Mouse (Mus musculus): ENCODE results near the gene Gm21970. TPM values are rescaled to one million over a fixed set of nuclear protein-coding genes. Genes with fewer than 3 reads are reported as not detected.

Gene Gm21970
- not detected in 2 replicates for polyA plus RNA-seq (2015; fragmentation: Nextera tagmentation; extraction: Ambion mirVana)

DNA sequence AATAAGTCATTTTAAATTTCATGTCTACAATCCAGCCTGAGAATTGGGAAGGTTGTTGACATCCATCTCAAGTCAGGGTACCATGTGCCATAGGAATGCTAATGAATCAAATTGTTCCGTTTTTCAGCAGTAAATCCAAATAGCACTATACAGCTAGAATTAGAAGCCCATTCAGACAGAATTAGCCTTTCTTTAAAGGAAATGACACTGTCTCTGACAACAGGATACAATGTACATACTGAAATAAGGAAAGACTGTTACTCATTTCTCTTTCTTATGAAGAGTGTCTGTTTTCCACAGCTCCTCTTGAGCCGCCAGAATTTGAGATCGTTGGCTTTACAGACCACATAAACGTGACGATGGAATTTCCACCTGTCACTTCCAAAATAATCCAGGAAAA lies at the start of gene Gm21970:
Gene Gm21970, plus strand, starts transcription at position 301 of the 400 bp plus-strand sequence.
- H3K4me1 ChIP-seq (replicated peaks), result peaks cover 32% of the 10 kb centered on the region
- DNase-seq (no peak), ATAC-seq (ENCODE audit: low read depth) (no peak)
- H3K9me3 ChIP-seq (replicated peaks), result no peaks in the 10 kb centered on the region
- WGBS (ENCODE audit: insufficient replicate concordance), result 91% methylated on average over 5 of the region's 5 CpGs
- H3K27ac ChIP-seq, result peak within 1 kb of the TSS; percentile 27; the same call in 1 of the 2 replicates
- no peak within 1 kb of the TSS for H3K4me3 ChIP-seq (replicated peaks)
- H3K9ac ChIP-seq, result no peak within 1 kb of the TSS
- H3K27me3 ChIP-seq, result no peaks in the 10 kb centered on the region
- H3K4me2 ChIP-seq, result no peak within 1 kb of the TSS
- peaks cover 96% of the 10 kb centered on the region for H3K36me3 ChIP-seq

GRCm38 (mm10) chr16:91346491-91346890 lies 45.0 kb upstream of the Gm21970 start:
- no peak overlapping the region for H3K4me3 ChIP-seq (replicated peaks)
- WGBS (ENCODE audit: insufficient replicate concordance), result 69% methylated on average over 9 of the region's 9 CpGs
- no peak overlapping the region for H3K9ac ChIP-seq
- DNase-seq, result no peak
- no peak overlapping the region for H3K4me2 ChIP-seq
- 0 out of 2 replicates have a peak overlapping the region, but pooled peaks have one; percentile 21 for H3K27ac ChIP-seq
- no peak for ATAC-seq (ENCODE audit: low read depth)
- H3K9me3 ChIP-seq (replicated peaks), result no peaks in the 10 kb centered on the region
- H3K36me3 ChIP-seq, result no peaks in the 10 kb centered on the region
- 0 out of 2 replicates have a peak, but pooled peaks cover 5% of the 10 kb centered on the region for H3K27me3 ChIP-seq
- no peaks in the 10 kb centered on the region for H3K4me1 ChIP-seq (replicated peaks)

- no peak overlapping the region for H3K9ac ChIP-seq
- no peak for ATAC-seq (ENCODE audit: low read depth)
- 65% methylated on average over 20 of the region's 20 CpGs for WGBS (ENCODE audit: insufficient replicate concordance)
- no peak overlapping the region for H3K4me2 ChIP-seq
- H3K36me3 ChIP-seq, result no peaks in the 10 kb centered on the region
- H3K4me3 ChIP-seq (replicated peaks), result no peak overlapping the region
- no peaks in the 10 kb centered on the region for H3K9me3 ChIP-seq (replicated peaks)
- 0 out of 2 replicates have a peak, but pooled peaks cover 5% of the 10 kb centered on the region for H3K27me3 ChIP-seq
- no peak for DNase-seq
- H3K27ac ChIP-seq, result no peak overlapping the region
- H3K4me1 ChIP-seq (replicated peaks), result peaks cover 10% of the 10 kb centered on the region
These were observed 43.8 kb upstream of the Gm21970 start for GRCm38 (mm10) chr16:91347491-91348263.

DNA sequence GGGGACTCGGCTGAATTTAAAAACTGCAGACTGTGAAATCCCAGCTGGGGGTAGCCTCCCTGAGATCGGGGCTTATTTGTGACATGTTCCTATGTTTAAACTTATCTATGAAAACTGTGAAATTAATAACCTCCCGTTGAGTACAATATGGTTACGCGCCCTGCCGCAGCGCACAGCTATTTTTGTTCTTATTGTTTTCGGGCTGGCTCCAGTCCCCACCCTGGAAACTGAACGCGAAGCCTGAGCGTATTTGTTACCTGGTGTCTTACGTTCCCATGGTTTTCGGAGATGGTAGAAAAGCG lies 43.3 kb upstream of the Gm21970 start:
- H3K27ac ChIP-seq, result no peak overlapping the region

DNA sequence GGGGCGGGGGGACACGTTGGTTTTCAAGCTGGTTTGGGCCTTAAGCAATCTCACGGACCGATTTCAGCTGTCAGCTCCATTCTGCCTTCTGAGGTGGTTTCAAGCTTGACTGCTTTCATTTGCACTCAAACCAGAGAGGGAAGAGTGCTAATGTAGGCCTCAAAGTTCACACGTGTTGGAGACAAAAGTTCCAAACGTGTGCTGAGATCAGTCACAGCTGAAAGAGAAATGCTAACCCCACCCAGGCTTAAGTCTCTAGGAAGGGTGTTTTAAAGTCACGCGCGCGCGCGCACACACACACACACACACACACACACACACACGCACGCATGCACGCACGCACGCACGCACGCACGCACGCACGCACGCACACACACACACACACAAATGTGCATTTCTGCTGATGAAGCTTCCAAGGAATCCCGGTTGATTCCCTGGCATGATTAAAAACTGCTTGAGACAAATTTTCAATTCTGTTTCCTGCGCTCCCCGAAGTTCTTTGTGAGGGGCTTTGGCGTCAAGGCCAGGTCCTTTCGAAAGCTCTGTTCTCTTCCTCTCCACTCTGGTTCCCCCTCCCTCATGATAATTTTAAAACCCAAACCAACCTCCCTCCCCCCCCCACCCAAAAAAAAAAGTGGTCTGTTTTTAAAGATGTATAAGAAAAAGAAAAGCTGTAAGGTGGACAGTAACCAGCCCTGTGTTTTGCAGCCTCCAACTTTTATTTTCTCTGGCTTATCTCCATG lies 42.8 kb upstream of the Gm21970 start:
- no peak overlapping the region for H3K4me2 ChIP-seq
- WGBS (ENCODE audit: insufficient replicate concordance), result 84% methylated on average over 28 of the region's 28 CpGs
- no peak overlapping the region for H3K27ac ChIP-seq
- ATAC-seq (ENCODE audit: low read depth) (no peak), DNase-seq (no peak)
- no peaks in the 10 kb centered on the region for H3K9me3 ChIP-seq (replicated peaks)
- H3K4me1 ChIP-seq (replicated peaks), result peaks cover 21% of the 10 kb centered on the region
- H3K36me3 ChIP-seq, result no peaks in the 10 kb centered on the region
- H3K9ac ChIP-seq, result no peak overlapping the region
- H3K27me3 ChIP-seq, result 0 out of 2 replicates have a peak, but pooled peaks cover 5% of the 10 kb centered on the region
- H3K4me3 ChIP-seq (replicated peaks), result no peak overlapping the region

More for the DNA sequence above, 43.3 kb upstream of the Gm21970 start:
- no peak overlapping the region for H3K4me3 ChIP-seq (replicated peaks)
- DNase-seq (no peak), ATAC-seq (ENCODE audit: low read depth) (no peak)
- no peak overlapping the region for H3K4me2 ChIP-seq
- 0 out of 2 replicates have a peak, but pooled peaks cover 5% of the 10 kb centered on the region for H3K27me3 ChIP-seq
- 81% methylated on average over 14 of the region's 14 CpGs for WGBS (ENCODE audit: insufficient replicate concordance)
- H3K9me3 ChIP-seq (replicated peaks), result no peaks in the 10 kb centered on the region
- no peaks in the 10 kb centered on the region for H3K36me3 ChIP-seq
- no peak overlapping the region for H3K9ac ChIP-seq
- H3K4me1 ChIP-seq (replicated peaks), result peaks cover 16% of the 10 kb centered on the region

GRCm38 (mm10) chr16:91352084-91352562 lies 39.4 kb upstream of the Gm21970 start:
- H3K36me3 ChIP-seq, result no peaks in the 10 kb centered on the region
- peak overlapping the region; percentile 98 for H3K27ac ChIP-seq
- peak overlapping the region; percentile 71 for H3K9ac ChIP-seq
- no peaks in the 10 kb centered on the region for H3K9me3 ChIP-seq (replicated peaks)
- no peaks in the 10 kb centered on the region for H3K27me3 ChIP-seq
- WGBS (ENCODE audit: insufficient replicate concordance), result 1% methylated on average over 7 of the region's 7 CpGs
- H3K4me3 ChIP-seq (replicated peaks), result peak overlapping the region; percentile 37
- peak; percentile 5; the same call in 1 of the 2 replicates for ATAC-seq (ENCODE audit: low read depth)
- peaks cover 47% of the 10 kb centered on the region for H3K4me1 ChIP-seq (replicated peaks)
- peak; percentile 57 for DNase-seq
- peak overlapping the region; percentile 71 for H3K4me2 ChIP-seq

GRCm38 (mm10) chr16:91352749-91353148 lies 38.8 kb upstream of the Gm21970 start:
- peak; percentile 96 for ATAC-seq (ENCODE audit: low read depth)
- no peaks in the 10 kb centered on the region for H3K27me3 ChIP-seq
- peak overlapping the region; percentile 37 for H3K4me3 ChIP-seq (replicated peaks)
- WGBS (ENCODE audit: insufficient replicate concordance), result 12% methylated on average over 7 of the region's 7 CpGs
- H3K4me2 ChIP-seq, result peak overlapping the region; percentile 71
- peaks cover 53% of the 10 kb centered on the region for H3K4me1 ChIP-seq (replicated peaks)
- no peaks in the 10 kb centered on the region for H3K36me3 ChIP-seq
- H3K9ac ChIP-seq, result peak overlapping the region; percentile 71
- H3K27ac ChIP-seq, result peak overlapping the region; percentile 98
- peak; percentile 88 for DNase-seq
- H3K9me3 ChIP-seq (replicated peaks), result no peaks in the 10 kb centered on the region

DNA sequence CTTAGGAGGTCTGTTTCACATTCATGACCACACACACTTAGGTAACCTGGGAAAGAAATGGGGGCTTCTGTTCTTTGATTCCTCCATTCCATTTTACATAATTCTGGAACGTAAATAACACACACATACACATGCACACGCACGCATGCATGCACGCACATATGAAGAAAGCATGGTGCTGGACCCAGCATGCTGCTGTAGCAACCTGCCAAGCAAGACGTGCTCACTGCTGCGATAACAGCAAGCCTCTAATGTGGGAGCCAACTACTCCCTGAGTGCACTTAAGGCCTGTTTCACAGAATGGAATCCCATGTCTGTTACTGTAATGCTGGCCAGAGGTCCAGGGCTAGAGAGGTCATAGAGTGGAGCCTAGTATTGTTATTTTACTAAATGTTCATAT lies 38.3 kb upstream of the Gm21970 start:
- WGBS (ENCODE audit: insufficient replicate concordance), result 54% methylated on average over 6 of the region's 6 CpGs
- ATAC-seq (ENCODE audit: low read depth), result peak; percentile 72
- Histone ChIP-seq H3K4me3 (replicated peaks) (peak overlapping the region; percentile 35), H3K9me3 (replicated peaks) (no peaks in the 10 kb centered on the region), H3K27ac (peak overlapping the region; percentile 98), H3K36me3 (no peaks in the 10 kb centered on the region), H3K4me2 (peak overlapping the region; percentile 71), H3K27me3 (no peaks in the 10 kb centered on the region), H3K4me1 (replicated peaks) (peaks cover 55% of the 10 kb centered on the region), H3K9ac (peak overlapping the region; percentile 71)
- DNase-seq, result peak; percentile 50

GRCm38 (mm10) chr16:91353638-91354037 lies 37.9 kb upstream of the Gm21970 start:
- Histone ChIP-seq H3K4me1 (replicated peaks) (peaks cover 56% of the 10 kb centered on the region), H3K4me3 (replicated peaks) (no peak overlapping the region), H3K27ac (peak overlapping the region; percentile 98), H3K27me3 (no peaks in the 10 kb centered on the region), H3K9me3 (replicated peaks) (no peaks in the 10 kb centered on the region), H3K36me3 (no peaks in the 10 kb centered on the region), H3K9ac (peak overlapping the region; percentile 71), H3K4me2 (peak overlapping the region; percentile 71)
- 66% methylated on average over 5 of the region's 5 CpGs for WGBS (ENCODE audit: insufficient replicate concordance)
- DNase-seq (no peak), ATAC-seq (ENCODE audit: low read depth) (no peak)

DNA sequence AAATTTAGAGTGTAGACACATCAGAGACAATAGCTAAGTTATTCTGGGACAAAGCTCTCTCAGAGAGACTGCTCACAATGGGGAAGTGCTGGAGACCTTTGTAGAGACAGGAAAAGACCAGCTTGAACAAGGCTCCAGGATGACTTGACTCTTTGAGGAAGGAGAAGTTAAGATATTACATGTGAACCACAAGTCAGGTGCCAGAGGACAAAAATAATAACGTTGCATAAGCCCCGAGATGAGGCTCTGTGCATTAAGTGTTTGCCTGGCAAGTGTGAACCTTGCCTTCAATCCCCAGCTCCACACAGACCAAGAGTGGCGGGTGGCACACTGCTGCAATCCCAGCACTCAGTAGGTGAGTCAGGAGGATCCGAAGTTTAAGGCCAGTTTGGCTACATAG lies 36.9 kb upstream of the Gm21970 start:
- ATAC-seq (ENCODE audit: low read depth) (no peak), DNase-seq (no peak)
- peak overlapping the region; percentile 19 for H3K4me2 ChIP-seq
- WGBS (ENCODE audit: insufficient replicate concordance), result 45% methylated on average over 4 of the region's 4 CpGs
- no peaks in the 10 kb centered on the region for H3K9me3 ChIP-seq (replicated peaks)
- no peaks in the 10 kb centered on the region for H3K36me3 ChIP-seq
- H3K27ac ChIP-seq, result peak overlapping the region; percentile 98
- no peak overlapping the region for H3K4me3 ChIP-seq (replicated peaks)
- H3K9ac ChIP-seq, result peak overlapping the region; percentile 31; the same call in 1 of the 2 replicates
- no peaks in the 10 kb centered on the region for H3K27me3 ChIP-seq
- H3K4me1 ChIP-seq (replicated peaks), result peaks cover 66% of the 10 kb centered on the region

DNA sequence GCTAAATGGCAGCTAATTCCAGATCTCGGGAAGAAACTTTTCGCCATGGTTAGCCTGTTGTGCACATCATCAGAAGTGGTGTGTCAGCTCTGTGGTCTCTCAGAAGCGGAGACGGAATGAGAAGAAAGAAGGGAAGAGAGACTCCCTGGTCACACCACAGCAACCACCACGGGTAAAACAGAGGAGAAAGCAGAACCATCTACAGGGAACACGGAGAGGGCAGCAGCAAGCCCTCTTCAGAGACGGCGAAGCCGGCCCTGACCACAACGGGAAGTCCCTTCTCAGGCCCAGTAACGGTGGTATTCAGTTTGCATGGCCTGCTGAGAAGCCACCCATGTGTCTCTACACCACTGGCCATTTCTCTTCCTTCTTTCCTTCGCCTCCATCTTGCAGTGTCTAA lies 36.4 kb upstream of the Gm21970 start:
- H3K27ac ChIP-seq, result peak overlapping the region; percentile 98
- WGBS (ENCODE audit: insufficient replicate concordance), result 35% methylated on average over 12 of the region's 12 CpGs
- peak overlapping the region; percentile 31; the same call in 1 of the 2 replicates for H3K9ac ChIP-seq
- no peak for ATAC-seq (ENCODE audit: low read depth)
- H3K4me3 ChIP-seq (replicated peaks), result no peak overlapping the region
- DNase-seq, result no peak
- no peaks in the 10 kb centered on the region for H3K9me3 ChIP-seq (replicated peaks)
- peaks cover 71% of the 10 kb centered on the region for H3K4me1 ChIP-seq (replicated peaks)
- H3K27me3 ChIP-seq, result no peaks in the 10 kb centered on the region
- peak overlapping the region; percentile 19 for H3K4me2 ChIP-seq
- no peaks in the 10 kb centered on the region for H3K36me3 ChIP-seq

Measured in liver, embryonic 13.5 days (tissue).